Mouse (Mus musculus) myocyte (in vitro differentiated cells): Measurements from ENCODE around the gene Ankrd34a.

Source experiments
- E2F4 ChIP-seq: IDR thresholded peaks from one replicate; pipeline ENCODE4 v1.6.1; 2011; ENCODE audit warnings: mild to moderate bottlenecking, control low read depth, moderate library complexity; ENCODE audit not compliant: insufficient read depth
- MAX ChIP-seq: IDR thresholded peaks from one replicate; pipeline ENCODE4 v1.6.1; 2011; ENCODE audit warnings: low read depth, mild to moderate bottlenecking, control low read depth
- MYOD1 ChIP-seq, 3 experiments: IDR thresholded peaks; one replicate each; pipeline ENCODE4 v1.6.1; 2011; ENCODE audit warnings: control low read depth in 2 of 3, low read depth in 2 of 3, mild to moderate bottlenecking in 2 of 3, moderate library complexity in 1 of 3; ENCODE audit not compliant: insufficient read length in 2 of 3, control insufficient read depth in 1 of 3
- POLR2A ChIP-seq: IDR thresholded peaks from one replicate; pipeline ENCODE4 v1.6.1; 2011; ENCODE audit warnings: low read depth, mild to moderate bottlenecking, control low read depth, moderate library complexity; ENCODE audit not compliant: insufficient read length
- POLR2AphosphoS2 ChIP-seq: IDR thresholded peaks from one replicate; pipeline ENCODE4 v1.6.1; 2011; ENCODE audit warnings: low read depth, control low read depth; ENCODE audit not compliant: insufficient read length
- TCF12 ChIP-seq: IDR thresholded peaks from one replicate; pipeline ENCODE4 v1.6.1; 2011; ENCODE audit warnings: mild to moderate bottlenecking, control low read depth; ENCODE audit not compliant: poor library complexity, insufficient read depth, severe bottlenecking

DNA sequence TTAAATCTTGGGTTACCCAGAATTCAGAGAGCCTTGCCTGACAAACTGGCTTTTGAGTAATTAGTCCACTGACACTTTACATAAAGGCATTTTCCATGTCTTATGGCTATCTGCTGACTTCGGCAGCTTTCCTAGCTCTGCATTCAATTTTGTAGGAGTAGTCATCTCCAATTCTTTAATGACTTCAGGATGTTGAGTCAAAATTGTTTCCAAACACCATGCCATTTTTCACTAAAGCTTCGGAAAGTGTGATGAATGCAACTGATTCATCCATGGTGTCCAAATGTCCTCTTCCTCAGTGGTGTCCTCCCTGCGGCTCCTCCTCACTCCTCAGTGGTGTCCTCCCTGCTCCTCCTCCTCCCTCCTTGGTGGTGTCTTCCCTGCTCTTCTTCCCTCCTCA, 21.5 kb downstream of the Ankrd34a start:
- TF ChIP-seq POLR2A, result no peak
- TF ChIP-seq MYOD1 (IDR thresholded peaks at IDR 0.05; ENCODE audit: control insufficient read depth in 1 of 3, insufficient read length in 2 of 3, low read depth in 2 of 3), result no peak
- TF ChIP-seq POLR2AphosphoS2, result no peak
- no peak for TF ChIP-seq E2F4
- TF ChIP-seq MAX, result no peak
- no peak for TF ChIP-seq TCF12
